Mouse (Mus musculus) lung, embryonic 15.5 days (tissue): ENCODE results near the gene Furin. TPM values are rescaled to one million over a fixed set of nuclear protein-coding genes. Genes with fewer than 3 reads are reported as not detected.

Experiments used
- ATAC-seq: fragments of 200-750 bp; cut with Nextera tagmentation; 2 replicates; pipeline ENCODE4 v1.8.0; 2017; ENCODE audit warnings: moderate number of reproducible peaks, borderline replicate concordance; ENCODE audit not compliant: low FRiP score, low TSS enrichment; ENCODE audit errors: extremely low read depth
- H3K27ac ChIP-seq: fragments of 300-500 bp; sonication (generic); 2 replicates; pipeline ENCODE4 v1.5.1; 2015; ENCODE audit warnings: moderate library complexity, mild to moderate bottlenecking, inconsistent platforms
- H3K27me3 ChIP-seq: fragments of 300-500 bp; sonication (generic); 2 replicates; pipeline ENCODE4 v1.6.1; 2015; ENCODE audit warnings: inconsistent platforms
- H3K36me3 ChIP-seq: fragments of 300-500 bp; sonication (generic); 2 replicates; pipeline ENCODE4 v1.6.1; 2015; ENCODE audit warnings: inconsistent platforms
- H3K4me1 ChIP-seq: fragments of 300-500 bp; sonication (generic); 2 replicates; pipeline ENCODE4 v1.6.1; 2015; ENCODE audit warnings: inconsistent platforms
- H3K4me2 ChIP-seq: fragments of 300-500 bp; sonication (generic); 2 replicates; pipeline ENCODE4 v1.6.1; 2015; ENCODE audit warnings: inconsistent platforms, mild to moderate bottlenecking, moderate library complexity
- H3K4me3 ChIP-seq: fragments of 300-500 bp; sonication (generic); 2 replicates; pipeline ENCODE4 v1.5.1; 2015; ENCODE audit warnings: mild to moderate bottlenecking, inconsistent platforms
- H3K9ac ChIP-seq: fragments of 300-500 bp; sonication (generic); 2 replicates; pipeline ENCODE4 v1.6.1; 2015; ENCODE audit warnings: inconsistent platforms
- H3K9me3 ChIP-seq: fragments of 300-500 bp; sonication (generic); 2 replicates; pipeline ENCODE4 v1.6.1; 2016; ENCODE audit warnings: inconsistent platforms
- WGBS: fragments of 180-500 bp; shearing (Covaris S2); methylation state at CpG from one replicate; pipeline ENCODE4 v1.1.7; 2015; 5-methylcytosine and 5-hydroxymethylcytosine counted together
- polyA plus RNA-seq: library from polyadenylated mRNA; unstranded; fragments of >200 nt; fragmentation: Nextera tagmentation; extraction: Ambion mirVana; gene quantifications from 2 replicates; pipeline ENCODE4 v1.2.1, GENCODE M21; 2015

Furin gene
- polyA plus RNA-seq, 1 experiment from 2014 or later: 16.7 TPM

DNA sequence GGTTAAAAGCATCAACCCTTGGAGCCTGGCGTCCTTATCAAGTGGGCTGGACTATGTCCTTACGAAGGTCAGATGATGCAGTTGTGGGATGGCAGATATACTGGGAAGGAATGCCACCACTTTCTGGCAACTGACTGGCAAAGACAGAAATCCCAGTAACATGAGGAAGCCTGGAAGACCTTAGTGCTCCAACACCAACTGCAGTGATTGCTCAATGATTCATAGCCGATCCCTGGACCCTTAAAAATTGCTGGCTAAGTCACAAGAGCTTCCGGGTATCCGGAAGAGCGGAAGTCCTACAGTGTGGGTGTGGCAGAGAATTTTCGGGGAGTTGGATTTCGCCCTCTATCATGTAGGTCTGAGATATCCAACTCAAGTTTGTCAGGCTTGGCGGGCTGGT is 59.1 kb downstream of the Furin start:
- H3K4me1 ChIP-seq: peaks cover 33% of the 10 kb centered on the region
- no peaks in the 10 kb centered on the region for H3K27me3 ChIP-seq
- H3K36me3 ChIP-seq: peaks cover 13% of the 10 kb centered on the region
- no peaks in the 10 kb centered on the region for H3K9me3 ChIP-seq
- 86% methylated on average over 9 of the region's 9 CpGs for WGBS
- no peak overlapping the region for H3K4me2 ChIP-seq
- no peak for ATAC-seq
- no peak overlapping the region for H3K9ac ChIP-seq
- no peak overlapping the region for H3K4me3 ChIP-seq
- H3K27ac ChIP-seq: no peak overlapping the region

DNA sequence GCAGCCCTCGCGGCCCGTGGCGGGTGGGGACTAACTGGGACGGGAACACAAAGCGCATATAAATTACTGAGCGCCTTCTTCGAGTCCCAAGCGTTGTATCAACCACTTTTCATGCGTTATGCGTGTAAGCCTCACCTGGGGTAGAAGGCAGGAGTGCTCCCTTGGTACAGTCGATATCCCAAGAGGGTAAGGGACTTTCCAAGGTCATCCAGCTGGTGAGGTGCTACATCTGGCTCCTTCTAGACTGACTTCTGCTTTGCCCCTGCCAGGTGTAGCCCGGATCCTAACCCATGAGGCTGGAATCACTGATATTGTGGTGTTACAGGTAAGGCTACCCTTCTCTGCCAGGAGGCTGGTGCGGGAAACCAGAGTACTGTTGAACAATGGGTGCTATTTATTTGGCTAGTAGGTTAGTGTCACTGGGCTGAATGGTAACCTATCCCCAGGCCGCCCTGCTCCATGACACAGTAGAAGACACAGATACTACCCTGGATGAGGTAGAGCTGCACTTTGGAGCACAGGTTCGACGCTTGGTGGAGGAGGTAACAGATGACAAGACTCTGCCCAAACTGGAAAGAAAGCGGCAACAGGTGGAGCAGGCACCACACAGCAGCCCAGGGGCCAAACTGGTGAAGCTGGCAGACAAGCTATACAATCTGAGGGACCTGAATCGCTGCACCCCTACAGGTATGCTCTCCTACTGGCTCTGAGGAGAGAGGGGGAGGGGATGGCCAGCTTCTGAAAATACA is 61.8 kb downstream of the Furin start:
- no peak for ATAC-seq
- Histone ChIP-seq H3K4me1 (peaks cover 49% of the 10 kb centered on the region), H3K36me3 (no peaks in the 10 kb centered on the region), H3K27ac (peak overlapping the region; percentile 57; the same call in 1 of the 2 replicates), H3K27me3 (no peaks in the 10 kb centered on the region), H3K4me2 (peak overlapping the region; percentile 85), H3K4me3 (peak overlapping the region; percentile 57), H3K9ac (peak overlapping the region; percentile 80), H3K9me3 (no peaks in the 10 kb centered on the region)
- WGBS: 23% methylated on average over 19 of the region's 19 CpGs

DNA sequence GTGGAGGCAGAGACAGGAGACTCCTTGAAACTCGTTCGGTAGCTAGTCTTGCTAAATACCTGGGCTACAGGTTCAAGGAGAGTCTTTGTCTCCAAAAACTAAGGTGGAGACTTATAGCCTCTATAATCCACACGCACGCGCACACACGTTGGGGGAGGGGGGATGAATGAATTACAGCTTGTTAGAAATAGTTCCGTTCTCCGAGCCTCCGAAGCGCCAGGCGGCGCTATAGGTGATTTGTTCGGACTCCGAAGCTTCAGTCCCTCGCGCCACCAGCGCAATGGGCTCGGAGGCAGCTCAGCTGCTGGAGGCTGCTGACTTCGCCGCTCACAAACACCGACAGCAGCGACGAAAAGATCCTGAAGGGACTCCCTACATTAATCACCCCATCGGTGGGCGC is 62.4 kb downstream of the Furin start, which contains the start of gene Hddc3:
TSS of gene Hddc3 (plus strand) at position 247 of the 400 bp plus-strand sequence.
- no peaks in the 10 kb centered on the region for H3K9me3 ChIP-seq
- H3K4me3 ChIP-seq: peak within 1 kb of the TSS; percentile 57
- H3K27ac ChIP-seq: peak within 1 kb of the TSS; percentile 57; the same call in 1 of the 2 replicates
- 1% methylated on average over 25 of the region's 25 CpGs for WGBS
- peak within 1 kb of the TSS; percentile 80 for H3K9ac ChIP-seq
- peaks cover 47% of the 10 kb centered on the region for H3K4me1 ChIP-seq
- no peaks in the 10 kb centered on the region for H3K27me3 ChIP-seq
- no peak for ATAC-seq
- H3K4me2 ChIP-seq: peak within 1 kb of the TSS; percentile 85
- no peaks in the 10 kb centered on the region for H3K36me3 ChIP-seq

DNA sequence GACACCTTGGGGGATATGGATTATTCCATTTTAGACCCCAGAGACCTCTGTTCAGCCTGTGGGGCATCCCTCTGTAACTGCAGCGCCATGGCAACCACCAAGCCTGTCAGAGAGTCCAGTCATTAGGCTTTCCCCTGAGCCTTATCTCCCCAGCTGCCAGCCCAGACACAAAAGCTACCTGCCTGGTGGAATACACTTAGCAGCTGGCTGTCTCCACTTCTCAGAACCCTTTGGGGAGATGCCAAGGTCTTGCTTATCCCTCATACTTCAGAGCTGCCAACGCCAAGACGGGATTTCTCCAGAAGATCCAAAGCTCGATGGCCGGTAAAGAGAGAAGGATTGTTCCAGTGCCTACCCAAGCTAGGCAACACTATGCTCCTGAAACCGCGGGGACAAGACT is 63.4 kb downstream of the Furin start:
- no peak overlapping the region for H3K27ac ChIP-seq
- no peaks in the 10 kb centered on the region for H3K9me3 ChIP-seq
- ATAC-seq: no peak
- H3K9ac ChIP-seq: no peak overlapping the region
- no peaks in the 10 kb centered on the region for H3K27me3 ChIP-seq
- peaks cover 39% of the 10 kb centered on the region for H3K4me1 ChIP-seq
- H3K4me3 ChIP-seq: no peak overlapping the region
- H3K4me2 ChIP-seq: no peak overlapping the region
- H3K36me3 ChIP-seq: peaks cover 8% of the 10 kb centered on the region; the same call in 1 of the 2 replicates
- 68% methylated on average over 7 of the region's 7 CpGs for WGBS

DNA sequence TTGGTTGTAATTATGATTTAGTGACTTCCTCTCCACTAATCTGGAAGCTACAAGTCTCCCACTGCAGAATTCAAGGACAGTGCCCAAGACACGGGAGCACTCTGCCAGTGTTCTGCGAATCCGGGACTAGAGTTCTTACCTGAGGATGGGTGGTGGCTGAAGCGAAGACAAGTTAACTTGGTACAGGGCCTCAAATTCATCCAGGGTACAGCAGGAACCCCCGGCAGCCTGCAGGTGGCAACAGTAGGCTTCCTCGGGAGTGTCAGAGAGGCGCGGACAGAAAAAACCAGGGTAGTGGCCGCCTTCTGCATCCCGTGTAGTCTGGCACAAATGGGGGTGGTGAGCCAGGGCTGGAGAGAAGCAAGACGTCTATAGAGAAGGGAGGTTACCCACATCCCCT is 64.4 kb downstream of the Furin start, which contains the start of gene Unc45a:
TSS of gene Unc45a (minus strand) at position 213 of the 400 bp plus-strand sequence.
- H3K9me3 ChIP-seq: no peaks in the 10 kb centered on the region
- under 1% methylated on average over 11 of the region's 11 CpGs for WGBS
- ATAC-seq: peak; percentile 64

DNA sequence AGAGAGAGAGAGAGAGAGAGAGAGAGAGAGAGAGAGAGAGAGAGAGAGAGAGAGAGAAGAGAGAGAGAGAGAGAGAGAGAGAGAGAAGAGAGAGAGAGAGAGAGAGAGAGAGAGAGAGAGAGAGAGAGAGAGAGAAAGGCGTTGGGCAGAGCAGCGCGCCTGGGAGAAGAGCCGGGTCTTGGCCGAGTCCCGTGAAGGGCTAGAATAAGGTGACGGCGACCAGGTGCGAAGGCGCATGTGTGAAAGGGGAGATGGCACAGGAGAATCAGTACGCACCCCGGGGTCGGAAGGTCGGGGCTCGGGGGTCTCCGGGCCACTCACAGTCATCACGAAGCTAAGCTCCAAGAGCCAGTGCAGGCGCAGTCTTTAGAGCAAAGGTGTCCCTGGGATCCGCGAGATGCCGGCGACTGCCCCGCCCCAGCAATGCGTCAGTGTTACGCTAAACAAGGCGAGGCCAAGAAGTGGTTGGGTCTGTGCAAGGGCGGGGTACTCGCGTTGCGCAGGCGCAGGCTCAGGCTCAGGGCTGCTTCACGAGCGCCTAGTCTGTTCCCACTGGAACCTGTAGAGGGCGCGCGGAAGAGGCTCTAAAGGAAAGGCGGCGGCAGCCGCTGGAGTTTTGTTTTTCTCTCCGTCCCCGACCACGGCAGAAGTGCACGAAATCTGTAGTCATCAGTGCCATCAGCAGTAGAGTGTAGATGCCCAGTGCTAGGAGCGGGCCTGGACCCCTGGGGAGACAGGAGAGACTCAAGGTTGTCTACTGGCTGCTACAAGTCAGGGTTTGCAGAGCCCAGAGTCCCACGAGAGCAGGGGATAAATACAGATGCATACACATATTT is 65.2 kb downstream of the Furin start:
- Histone ChIP-seq H3K27ac (peak overlapping the region; percentile 88), H3K9me3 (no peaks in the 10 kb centered on the region), H3K4me1 (peaks cover 37% of the 10 kb centered on the region), H3K4me3 (peak overlapping the region; percentile 61), H3K27me3 (no peaks in the 10 kb centered on the region), H3K9ac (peak overlapping the region; percentile 64), H3K4me2 (peak overlapping the region; percentile 81), H3K36me3 (peaks cover 25% of the 10 kb centered on the region)
- WGBS: under 1% methylated on average over 45 of the region's 45 CpGs
- ATAC-seq: peak; percentile 98

More for the DNA sequence above, 64.4 kb downstream of the Furin start, which contains the start of gene Unc45a:
- Histone ChIP-seq H3K27ac (peak within 1 kb of the TSS; percentile 88), H3K4me2 (peak within 1 kb of the TSS; percentile 81), H3K27me3 (no peaks in the 10 kb centered on the region), H3K4me1 (peaks cover 37% of the 10 kb centered on the region), H3K9ac (peak within 1 kb of the TSS; percentile 64), H3K4me3 (peak within 1 kb of the TSS; percentile 61), H3K36me3 (peaks cover 18% of the 10 kb centered on the region)

DNA sequence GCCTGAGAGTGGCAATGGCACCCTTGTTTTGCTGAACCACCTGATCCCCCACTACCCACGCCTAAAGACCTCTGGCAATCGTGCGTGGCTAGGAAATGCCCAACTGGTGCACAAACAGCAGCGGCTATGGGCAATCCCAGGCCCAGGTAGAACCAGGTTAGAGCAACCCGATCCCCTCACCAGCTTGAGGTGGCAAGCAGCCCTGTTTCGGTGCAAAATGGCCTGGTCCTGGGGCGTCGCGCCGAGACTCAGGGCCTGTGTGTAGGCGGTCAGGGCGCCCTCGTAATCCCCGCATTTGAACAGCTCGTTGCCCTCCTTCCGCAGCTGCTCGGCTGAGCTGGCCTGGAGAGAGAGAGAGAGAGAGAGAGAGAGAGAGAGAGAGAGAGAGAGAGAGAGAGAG is 65.9 kb downstream of the Furin start:
- no peaks in the 10 kb centered on the region for H3K27me3 ChIP-seq
- H3K9me3 ChIP-seq: no peaks in the 10 kb centered on the region
- peaks cover 32% of the 10 kb centered on the region for H3K36me3 ChIP-seq
- peak overlapping the region; percentile 61 for H3K4me3 ChIP-seq
- H3K9ac ChIP-seq: peak overlapping the region; percentile 66
- 6% methylated on average over 17 of the region's 17 CpGs for WGBS
- peak overlapping the region; percentile 81 for H3K4me2 ChIP-seq
- H3K27ac ChIP-seq: no peak overlapping the region; the same call in 1 of the 2 replicates
- no peak for ATAC-seq
- peaks cover 37% of the 10 kb centered on the region for H3K4me1 ChIP-seq

Other genes with a start within 250 kb of the Furin start
- gene Sema4b, start 218.6 kb downstream of the Furin start, polyA plus RNA-seq: 13.7 and 14.9 TPM in 2 replicates
- 79.1 and 90.8 TPM in 2 replicates for gene Cib1, start 172.6 kb downstream of the Furin start, polyA plus RNA-seq
- gene Gdpgp1, start 172.6 kb downstream of the Furin start, polyA plus RNA-seq: 3.0 and 4.0 TPM in 2 replicates
- gene Ttll13, start 159.1 kb downstream of the Furin start, polyA plus RNA-seq: 0.73 and 0.93 TPM in 2 replicates
- gene Ngrn, start 144.2 kb downstream of the Furin start, polyA plus RNA-seq: 44.6 and 45.7 TPM in 2 replicates
- 9.5 and 11.1 TPM in 2 replicates for gene Vps33b, start 135.8 kb downstream of the Furin start, polyA plus RNA-seq
- gene Prc1, start 111.0 kb downstream of the Furin start, polyA plus RNA-seq: 170 and 177 TPM in 2 replicates
- gene Rccd1, start 81.0 kb downstream of the Furin start, polyA plus RNA-seq: 6.6 and 10.2 TPM in 2 replicates
- 36.8 and 42.2 TPM in 2 replicates for gene Unc45a, start 64.4 kb downstream of the Furin start, polyA plus RNA-seq
- gene Hddc3, start 62.3 kb downstream of the Furin start, polyA plus RNA-seq: 19.6 and 21.2 TPM in 2 replicates
- 18.4 and 22.3 TPM in 2 replicates for gene Man2a2, start 34.1 kb downstream of the Furin start, polyA plus RNA-seq
- gene Fes, start 17.5 kb downstream of the Furin start, polyA plus RNA-seq: 15.2 and 17.8 TPM in 2 replicates
- gene Blm, start 129.7 kb upstream of the Furin start, polyA plus RNA-seq: 28.0 and 29.6 TPM in 2 replicates